Mouse (Mus musculus) lung, adult 18-20 months (tissue): ENCODE measurements around the gene Zfp39.

Experiments used
- DNase-seq, 2 experiments: peaks; one replicate each; pipeline ENCODE4 v3.0.0; 2022; ENCODE audit warnings: mixed read lengths in 2 of 2

Gene Zfp39

GRCm38 (mm10) chr11:58903511-58904409, at the start of gene Zfp39:
Zfp39 (minus strand) TSS chr11:58904225.
- peak; percentile 97 for DNase-seq

DNA sequence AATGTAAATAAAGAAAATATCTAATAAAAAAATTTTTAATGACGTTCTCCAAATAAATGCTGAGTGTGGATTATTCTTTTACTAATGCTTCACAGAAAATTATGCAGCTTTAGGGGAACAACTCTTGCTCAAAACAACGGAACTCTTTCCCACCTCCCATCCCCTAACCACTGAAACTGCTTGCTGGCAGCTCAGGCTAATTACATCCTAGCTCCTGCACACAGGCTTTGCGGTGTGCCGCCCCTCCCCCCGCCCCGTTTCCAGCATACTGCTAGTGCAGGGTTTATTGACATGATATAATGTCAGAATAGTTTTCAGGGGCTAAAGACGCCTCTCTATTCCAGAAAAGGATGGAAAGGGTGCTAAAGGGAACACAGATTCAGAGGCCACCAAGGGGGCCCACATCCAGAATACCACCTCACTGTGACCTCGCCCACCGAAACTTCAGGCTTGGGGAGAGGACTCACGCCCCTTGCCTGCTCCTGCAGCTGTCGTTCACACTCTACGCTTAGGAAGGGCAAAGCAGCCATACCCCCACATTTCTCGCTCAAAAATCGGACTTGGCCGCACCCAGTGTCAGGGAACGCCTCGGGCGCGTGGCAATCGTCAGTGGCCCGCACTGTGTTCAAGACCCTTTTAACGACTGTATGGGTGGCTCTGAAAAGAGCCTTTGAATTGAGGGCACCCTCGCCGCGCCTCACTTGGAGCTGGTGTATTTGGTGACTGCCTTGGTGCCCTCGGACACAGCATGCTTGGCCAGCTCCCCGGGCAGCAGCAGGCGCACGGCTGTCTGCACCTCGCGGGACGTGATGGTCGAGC, 49.5 kb upstream of the Zfp39 start:
- no peak for DNase-seq

GRCm38 (mm10) chr11:58951210-58951609, 47.2 kb upstream of the Zfp39 start:
- DNase-seq = no peak

DNA sequence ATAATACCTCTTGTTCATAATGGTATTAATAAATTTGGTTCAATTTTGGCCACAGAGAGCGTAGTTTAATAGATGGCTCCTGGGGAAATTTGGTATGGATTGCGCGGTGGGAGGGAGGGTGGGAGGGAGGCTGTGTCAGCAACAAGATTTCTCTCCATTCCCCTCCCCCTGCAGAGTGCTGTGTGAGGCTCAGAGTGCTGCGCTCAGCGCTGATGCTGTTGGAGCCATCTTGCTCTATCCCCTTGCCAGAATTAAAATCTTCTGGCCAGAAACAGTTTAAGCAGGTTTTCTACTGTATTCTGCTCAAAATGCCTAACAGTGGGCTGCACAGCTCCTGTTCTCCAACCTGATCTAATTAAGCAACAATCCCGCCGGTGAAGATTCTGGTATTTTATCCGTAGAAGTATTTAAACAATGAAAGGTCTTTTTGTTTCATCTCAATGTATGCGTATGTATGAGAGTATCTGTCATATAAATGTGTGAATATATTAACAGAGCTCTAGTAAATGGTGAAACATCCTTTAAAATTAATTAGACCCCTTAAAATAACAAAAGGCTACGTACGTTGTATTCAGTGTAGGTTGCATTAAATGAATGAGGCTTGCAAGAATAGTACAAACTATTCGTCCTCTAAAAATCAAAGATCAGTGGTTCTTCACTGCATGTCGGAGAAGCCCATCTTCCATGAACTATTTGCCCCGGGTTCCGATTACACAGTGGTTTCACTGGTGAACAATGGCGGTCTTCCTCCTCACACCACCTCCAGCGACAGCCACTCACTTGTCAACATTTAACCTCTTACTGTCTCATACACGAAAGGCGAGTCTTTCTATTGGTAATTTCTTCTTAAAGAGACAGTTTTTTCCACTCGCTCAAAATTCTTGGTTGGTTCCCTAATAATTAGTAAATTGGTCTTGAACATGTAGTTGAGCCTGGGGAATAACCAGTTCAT, 45.7 kb upstream of the Zfp39 start:
- no peak for DNase-seq

GRCm38 (mm10) chr11:58948542-58949479, 44.8 kb upstream of the Zfp39 start, which contains the start of gene Hist3h2ba:
Hist3h2ba (plus strand) TSS chr11:58948920.
- DNase-seq = peak in 1 of 2 experiments; percentile 24

- no peak for DNase-seq
These were observed 43.9 kb upstream of the Zfp39 start for GRCm38 (mm10) chr11:58947798-58948528.

DNA sequence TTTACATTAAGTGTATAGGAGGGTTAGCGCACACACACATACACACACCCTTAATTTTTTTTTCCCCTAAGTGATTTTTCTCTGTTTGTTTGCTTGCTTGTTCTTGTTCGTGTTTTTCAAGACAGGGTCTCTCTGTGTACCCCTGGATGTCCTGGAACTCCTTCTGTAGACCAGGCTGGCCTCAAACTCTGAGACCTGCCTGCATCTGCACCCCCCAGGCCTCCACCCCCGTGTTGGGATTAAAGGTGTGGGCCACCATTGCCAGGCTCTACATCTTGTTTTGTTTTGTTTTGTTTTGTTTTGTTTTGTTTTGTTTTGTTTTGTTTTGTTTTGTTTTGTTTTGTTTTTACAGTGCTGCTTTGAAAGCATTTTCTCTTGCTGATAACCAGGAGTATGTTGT, 43.3 kb upstream of the Zfp39 start:
- no peak for DNase-seq

DNA sequence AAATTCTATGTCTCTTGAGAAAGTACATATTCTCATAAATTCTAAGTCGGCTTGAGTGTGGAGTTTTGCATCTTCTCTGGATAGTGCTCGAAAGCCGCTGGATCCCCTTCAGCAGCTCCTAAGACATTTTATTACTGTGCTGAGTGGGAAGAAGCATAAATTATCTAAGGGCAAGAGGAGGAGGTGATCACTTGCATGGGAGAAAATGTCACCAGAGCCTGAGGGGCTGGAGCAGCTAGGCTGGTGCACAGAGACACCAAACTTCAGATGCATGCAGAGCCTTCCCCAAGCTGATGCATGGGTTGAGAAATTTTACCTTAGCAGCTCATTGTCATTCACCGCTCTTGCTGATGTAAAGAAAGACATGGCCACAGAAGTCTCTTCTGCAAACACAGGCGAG, 40.1 kb upstream of the Zfp39 start:
- no peak for DNase-seq

- no peak for DNase-seq
These were observed 35.0 kb upstream of the Zfp39 start for GRCm38 (mm10) chr11:58939088-58939439.

- peak; percentile 92 for DNase-seq
These were observed 34.5 kb upstream of the Zfp39 start, which contains the start of gene Rnf187 for GRCm38 (mm10) chr11:58938322-58939087. Rnf187 (minus strand) TSS chr11:58938916.

DNA sequence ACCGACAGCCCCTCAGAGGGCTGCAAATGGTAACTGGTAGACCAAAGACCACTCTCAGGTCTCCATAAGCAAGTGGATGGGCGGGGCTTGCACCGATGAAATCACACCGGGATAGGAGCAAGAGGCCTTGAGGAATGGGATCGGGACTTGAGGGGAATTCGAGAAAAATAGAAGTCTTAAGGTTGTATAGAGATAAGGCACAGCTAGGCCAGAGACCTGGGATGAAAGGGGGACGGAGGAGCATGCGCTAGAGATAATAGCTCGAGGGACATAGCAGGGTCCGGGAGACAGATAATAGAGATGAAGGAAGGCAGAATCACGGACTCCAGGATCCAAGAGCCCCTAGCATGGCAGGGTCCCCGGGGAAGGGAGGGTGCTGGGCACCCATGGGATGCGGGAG, 33.9 kb upstream of the Zfp39 start:
- no peak for DNase-seq

DNA sequence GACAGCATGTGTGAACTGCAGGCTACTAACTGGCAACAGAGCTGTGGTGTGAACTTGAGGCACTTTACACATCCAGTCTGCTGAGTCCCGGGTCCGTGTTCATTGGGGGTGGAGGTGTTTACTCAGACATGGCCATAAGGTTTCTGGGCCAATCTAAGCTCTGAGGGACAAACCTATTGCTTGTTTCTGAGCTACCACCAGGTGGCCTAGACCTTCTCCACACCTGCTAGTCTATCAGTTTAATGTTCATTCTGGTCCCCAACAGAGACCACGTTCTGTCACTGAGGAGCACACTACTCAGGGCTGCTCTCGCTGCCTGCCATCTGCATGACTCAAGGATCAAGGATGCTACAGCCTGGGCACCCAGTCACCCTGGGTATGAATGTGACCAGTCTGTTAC, 27.6 kb upstream of the Zfp39 start:
- no peak for DNase-seq

GRCm38 (mm10) chr11:58930254-58930653, 26.2 kb upstream of the Zfp39 start:
- DNase-seq = no peak

DNA sequence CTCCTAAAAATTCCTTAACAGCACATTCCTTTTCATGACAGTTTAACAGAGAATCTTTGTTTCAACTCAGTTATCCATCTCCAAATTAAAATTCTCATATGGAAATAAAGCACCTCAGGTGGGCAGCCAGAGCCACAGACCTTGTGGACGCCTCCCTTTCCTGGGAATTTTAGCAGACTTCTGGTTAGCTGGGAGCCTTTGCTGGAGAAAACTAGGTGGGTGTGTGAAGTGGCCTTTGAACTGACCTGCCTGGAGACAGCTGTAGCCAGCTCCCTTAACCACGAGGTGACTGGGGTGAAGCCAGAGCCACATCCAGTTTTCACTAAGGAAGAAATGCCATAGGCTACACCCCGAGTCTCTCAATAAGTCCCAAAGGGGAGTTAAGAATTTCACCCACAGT, 25.6 kb upstream of the Zfp39 start:
- no peak for DNase-seq

DNA sequence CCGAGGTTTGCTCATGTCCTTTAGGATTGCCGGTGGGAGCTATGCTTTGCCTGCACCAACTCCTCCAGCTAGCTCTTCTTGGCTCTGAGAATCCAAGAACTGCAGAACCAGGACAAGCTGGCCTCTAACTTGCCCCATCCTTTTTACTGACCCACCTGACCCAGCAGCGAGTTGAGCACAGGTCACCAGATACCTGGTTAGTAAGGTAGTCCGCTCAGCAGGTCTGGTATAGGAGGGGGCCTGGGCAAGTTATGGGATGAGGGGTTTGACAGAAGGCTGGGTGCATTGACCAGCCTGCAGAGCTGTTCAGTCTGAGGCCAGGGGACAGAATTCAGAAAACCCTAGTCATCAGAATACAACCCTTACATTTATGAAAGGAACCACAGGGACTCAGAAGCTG, 25.0 kb upstream of the Zfp39 start:
- DNase-seq = no peak

DNA sequence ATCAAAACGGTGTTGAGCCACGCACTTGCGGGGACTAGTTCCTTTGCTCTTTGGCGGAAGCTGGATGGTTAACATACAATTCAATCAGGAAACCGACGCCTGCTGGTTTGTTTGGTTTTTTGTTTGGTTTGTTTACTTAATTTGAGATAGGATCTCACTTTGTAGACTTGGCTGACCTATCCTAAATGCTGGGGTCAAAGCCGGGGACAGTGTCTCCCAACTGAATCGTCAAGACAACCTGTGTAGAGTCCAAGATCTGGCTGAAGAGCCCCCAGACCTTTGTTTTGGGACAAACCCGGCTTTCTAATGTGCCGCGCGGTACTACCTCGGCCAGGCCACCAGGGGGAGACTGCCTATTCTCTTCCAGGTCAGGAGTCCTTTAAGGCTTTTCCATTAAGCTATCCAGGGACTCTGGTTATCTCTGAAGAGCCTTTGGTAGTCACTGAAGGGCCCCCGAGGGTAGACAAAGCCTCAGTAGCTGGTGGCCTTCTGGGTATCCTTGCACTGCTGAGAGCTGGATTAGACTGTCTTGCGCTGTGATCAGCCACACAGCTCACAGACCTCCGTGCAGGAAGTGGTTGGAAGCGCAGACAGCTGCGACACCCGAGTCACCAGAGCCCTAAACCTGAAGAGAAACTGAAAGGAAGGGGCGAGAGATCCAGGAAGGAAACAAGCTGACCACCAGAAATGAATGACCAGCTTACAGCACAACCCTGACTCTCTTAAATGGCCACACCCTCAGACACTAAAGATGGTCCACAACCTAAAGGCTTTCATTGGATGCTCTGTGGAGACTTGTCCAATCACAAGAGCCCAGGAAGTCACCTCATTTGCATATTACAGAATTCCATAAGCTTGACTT, 24.0 kb upstream of the Zfp39 start:
- DNase-seq = peak; percentile 49 to 62

- no peak for DNase-seq
These were observed 23.0 kb upstream of the Zfp39 start for GRCm38 (mm10) chr11:58927053-58927452.

- no peak for DNase-seq
These were observed 22.6 kb upstream of the Zfp39 start for GRCm38 (mm10) chr11:58926651-58927050.

DNA sequence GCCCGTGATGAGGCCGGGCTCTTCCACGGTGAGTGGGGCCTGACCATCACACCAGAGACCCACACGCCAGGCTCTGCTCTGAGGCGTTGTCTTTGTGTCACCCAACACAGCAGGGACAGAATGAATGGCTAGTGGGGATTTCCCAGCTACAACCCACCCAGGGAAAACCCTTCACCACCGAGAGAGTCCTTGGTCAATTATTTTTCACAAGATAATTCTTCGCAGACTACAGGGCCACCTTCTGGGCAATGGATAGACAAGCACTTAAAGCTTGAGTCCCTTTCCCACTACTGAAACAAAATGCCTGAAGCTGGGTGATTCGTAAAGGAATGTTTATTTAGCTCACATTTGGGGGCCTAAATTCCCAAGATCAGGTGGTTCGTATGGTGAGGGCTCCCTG, 18.4 kb upstream of the Zfp39 start:
- no peak for DNase-seq
